Mouse (Mus musculus) heart, postnatal 0 days (tissue): ENCODE data around the gene Ube2d3. TPM values are rescaled to one million over a fixed set of nuclear protein-coding genes. Genes with fewer than 3 reads are reported as not detected.
A peak's percentile ranks its signal among the peaks of the same experiment; 100 is the strongest.

Source experiments
- ATAC-seq: fragments of 200-750 bp; cut with Nextera tagmentation; 2 replicates; pipeline ENCODE4 v1.8.0; 2017; ENCODE audit warnings: low read depth, moderate number of reproducible peaks, moderate library complexity; ENCODE audit not compliant: insufficient read depth
- DNase-seq: peaks from one replicate; pipeline ENCODE4 v3.0.0-alpha.2; 2016; ENCODE audit warnings: low spot score
- H3K27ac ChIP-seq: fragments of 300-500 bp; sonication (generic); 2 replicates; pipeline ENCODE4 v1.5.1; 2014; ENCODE audit warnings: low read depth, mild to moderate bottlenecking
- H3K27me3 ChIP-seq: fragments of 300-500 bp; sonication (generic); 2 replicates; pipeline ENCODE4 v1.6.1; 2014; ENCODE audit warnings: low read length, mixed read lengths; ENCODE audit not compliant: control insufficient read depth, insufficient read depth
- H3K36me3 ChIP-seq: fragments of 300-500 bp; sonication (generic); replicated peaks from 2 replicates; pipeline ENCODE4 v1.6.1; 2014; ENCODE audit warnings: low read length, mixed read lengths; ENCODE audit not compliant: control insufficient read depth, insufficient read depth
- H3K4me1 ChIP-seq: fragments of 300-500 bp; sonication (generic); 2 replicates; pipeline ENCODE4 v1.6.1; 2014; ENCODE audit warnings: antibody characterized with exemption; ENCODE audit not compliant: control insufficient read depth, insufficient read depth
- H3K4me2 ChIP-seq: fragments of 300-500 bp; sonication (generic); 2 replicates; pipeline ENCODE4 v1.6.1; 2014; ENCODE audit warnings: low read depth, mild to moderate bottlenecking, low read length, moderate library complexity
- H3K4me3 ChIP-seq: fragments of 300-500 bp; sonication (generic); 2 replicates; pipeline ENCODE4 v1.5.1; 2014; ENCODE audit warnings: low read depth, low read length
- H3K9ac ChIP-seq: fragments of 300-500 bp; sonication (generic); replicated peaks from 2 replicates; pipeline ENCODE4 v1.6.1; 2014; ENCODE audit warnings: low read depth, low read length, mixed read lengths
- H3K9me3 ChIP-seq: fragments of 300-500 bp; sonication (generic); replicated peaks from 2 replicates; pipeline ENCODE4 v1.6.1; 2016; ENCODE audit warnings: low read length; ENCODE audit not compliant: control insufficient read depth
- CTCF ChIP-seq: IDR thresholded peaks from 2 replicates; pipeline ENCODE4 v1.5.1; 2016; ENCODE audit warnings: antibody characterized with exemption, control low read depth, low read depth
- EP300 ChIP-seq: IDR thresholded peaks from 2 replicates; pipeline ENCODE4 v1.6.1; 2016; ENCODE audit warnings: antibody characterized with exemption, low read depth
- WGBS: fragments of 180-500 bp; shearing (Covaris S2); extraction: QIAGEN DNeasy Blood & Tissue Kit; methylation state at CpG from one replicate; pipeline ENCODE4 v1.1.7; 2014; 5-methylcytosine and 5-hydroxymethylcytosine counted together
- polyA plus RNA-seq: library from polyadenylated mRNA; unstranded; fragments of >200 nt; fragmentation: Nextera tagmentation; extraction: Ambion mirVana; gene quantifications from 2 replicates; pipeline ENCODE4 v1.2.1, GENCODE M21; 2015
- total RNA-seq: library from RNA; depleted of rRNA; stranded (reverse); fragments of >200 nt; gene quantifications from 2 replicates; pipeline ENCODE4 v1.2.3, GENCODE M21; 2014; ENCODE audit warnings: low replicate concordance

Gene Ube2d3
- total and polyA plus RNA-seq, 2 experiments from 2014 or later: 429 to 1,112 TPM

GRCm38 (mm10) chr3:135411056-135411455 lies 26.9 kb upstream of the Ube2d3 start:
- ATAC-seq: no peak
- no peak overlapping the region for H3K4me2 ChIP-seq
- peaks cover 16% of the 10 kb centered on the region; the same call in 1 of the 2 replicates for H3K4me1 ChIP-seq
- no peak overlapping the region for H3K9ac ChIP-seq
- TF ChIP-seq EP300: no peak
- WGBS: 49% methylated on average over 12 of the region's 12 CpGs
- no peaks in the 10 kb centered on the region for H3K9me3 ChIP-seq
- H3K4me3 ChIP-seq: no peak overlapping the region
- peak overlapping the region; percentile 5; the same call in 1 of the 2 replicates for H3K27ac ChIP-seq
- no peaks in the 10 kb centered on the region for H3K27me3 ChIP-seq
- DNase-seq: no peak
- peaks cover 28% of the 10 kb centered on the region; the same call in 1 of the 2 replicates for H3K36me3 ChIP-seq

GRCm38 (mm10) chr3:135411824-135412223 lies 26.1 kb upstream of the Ube2d3 start:
- no peak for TF ChIP-seq EP300
- TF ChIP-seq CTCF: no peak
- Histone ChIP-seq H3K9ac (no peak overlapping the region), H3K27me3 (no peaks in the 10 kb centered on the region), H3K4me2 (peak overlapping the region; percentile 33), H3K36me3 (peaks cover 24% of the 10 kb centered on the region; the same call in 1 of the 2 replicates), H3K9me3 (no peaks in the 10 kb centered on the region), H3K4me1 (peaks cover 16% of the 10 kb centered on the region; the same call in 1 of the 2 replicates), H3K4me3 (no peak overlapping the region), H3K27ac (no peak overlapping the region; the same call in 1 of the 2 replicates)
- DNase-seq: peak; percentile 90
- ATAC-seq: peak; percentile 98
- WGBS: 21% methylated on average over 9 of the region's 9 CpGs

GRCm38 (mm10) chr3:135417245-135417644 lies 20.7 kb upstream of the Ube2d3 start:
- Histone ChIP-seq H3K4me3 (no peak overlapping the region), H3K36me3 (no peaks in the 10 kb centered on the region), H3K4me1 (peaks cover 14% of the 10 kb centered on the region; the same call in 1 of the 2 replicates), H3K27ac (no peak overlapping the region), H3K9ac (no peak overlapping the region), H3K4me2 (no peak overlapping the region), H3K9me3 (no peaks in the 10 kb centered on the region), H3K27me3 (no peaks in the 10 kb centered on the region)
- DNase-seq (no peak), ATAC-seq (no peak)
- WGBS: 82% methylated on average over 3 of the region's 3 CpGs
- TF ChIP-seq EP300: no peak
- no peak for TF ChIP-seq CTCF

DNA sequence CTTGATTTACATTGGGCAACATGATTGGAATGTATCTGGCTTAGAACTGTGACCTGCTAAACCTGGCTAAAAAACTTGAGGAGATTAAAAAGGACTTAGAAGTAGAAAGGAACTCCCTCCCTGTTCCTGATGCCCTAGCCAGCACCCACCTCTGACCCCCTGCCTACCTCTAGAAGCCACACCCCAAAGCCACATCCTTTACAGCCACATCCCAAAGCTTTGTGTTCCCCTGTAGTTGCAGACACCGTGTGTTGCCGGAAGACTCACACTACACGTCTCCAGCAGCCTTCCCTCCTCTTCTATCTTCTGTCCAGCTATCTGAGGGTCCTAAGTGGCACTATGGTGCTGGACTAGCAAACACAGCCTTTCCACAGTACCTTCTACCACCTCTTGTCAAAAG lies 20.1 kb upstream of the Ube2d3 start:
- H3K4me2 ChIP-seq: no peak overlapping the region
- no peaks in the 10 kb centered on the region for H3K27me3 ChIP-seq
- no peak for ATAC-seq
- H3K36me3 ChIP-seq: no peaks in the 10 kb centered on the region
- no peak for DNase-seq
- WGBS: 53% methylated on average over 3 of the region's 3 CpGs
- no peak overlapping the region for H3K27ac ChIP-seq
- H3K4me3 ChIP-seq: no peak overlapping the region
- no peak overlapping the region for H3K9ac ChIP-seq
- H3K9me3 ChIP-seq: no peaks in the 10 kb centered on the region
- H3K4me1 ChIP-seq: peaks cover 10% of the 10 kb centered on the region; the same call in 1 of the 2 replicates
- TF ChIP-seq EP300: no peak
- TF ChIP-seq CTCF: no peak

- Histone ChIP-seq H3K4me2 (no peak overlapping the region), H3K4me1 (no peaks in the 10 kb centered on the region), H3K36me3 (no peaks in the 10 kb centered on the region), H3K9ac (no peak overlapping the region), H3K27ac (no peak overlapping the region), H3K27me3 (no peaks in the 10 kb centered on the region), H3K9me3 (no peaks in the 10 kb centered on the region), H3K4me3 (no peak overlapping the region)
- no peak for DNase-seq
- no peak for ATAC-seq
- TF ChIP-seq CTCF: no peak
- TF ChIP-seq EP300: no peak
- WGBS: 83% methylated on average over 9 of the region's 9 CpGs
Observed at GRCm38 (mm10) chr3:135420542-135421309, 17.2 kb upstream of the Ube2d3 start.

GRCm38 (mm10) chr3:135421310-135421594 lies 16.7 kb upstream of the Ube2d3 start:
- Histone ChIP-seq H3K4me2 (no peak overlapping the region), H3K4me1 (no peaks in the 10 kb centered on the region), H3K27ac (no peak overlapping the region), H3K27me3 (no peaks in the 10 kb centered on the region), H3K4me3 (no peak overlapping the region), H3K36me3 (no peaks in the 10 kb centered on the region), H3K9me3 (no peaks in the 10 kb centered on the region), H3K9ac (no peak overlapping the region)
- ATAC-seq (no peak), DNase-seq (no peak)
- no peak for TF ChIP-seq CTCF
- TF ChIP-seq EP300: no peak
